Mouse (Mus musculus) megakaryocyte, embryonic 14.5 days (primary cell): ENCODE results near the gene C3ar1. TPM values are rescaled to one million over a fixed set of nuclear protein-coding genes. Genes with fewer than 3 reads are reported as not detected.

Experiments
- H3K27me3 ChIP-seq: replicated peaks from 2 replicates; pipeline ENCODE3; 2012; ENCODE audit warnings: inconsistent platforms
- H3K36me3 ChIP-seq: replicated peaks from 2 replicates; pipeline ENCODE3; 2012; ENCODE audit warnings: low read length, inconsistent platforms, mixed read lengths
- H3K4me1 ChIP-seq: 2 replicates; pipeline ENCODE4 v1.6.1; 2012; ENCODE audit warnings: inconsistent platforms
- H3K4me3 ChIP-seq: replicated peaks from 2 replicates; pipeline ENCODE3; 2012; ENCODE audit warnings: moderate library complexity, mild to moderate bottlenecking, inconsistent platforms
- H3K9me3 ChIP-seq: 2 replicates; pipeline ENCODE4 v1.6.1; 2012; ENCODE audit warnings: inconsistent platforms
- FLI1 ChIP-seq: IDR thresholded peaks from 2 replicates; pipeline ENCODE4 v1.6.1; 2012; ENCODE audit warnings: low read length, inconsistent platforms, mixed read lengths
- GATA1 ChIP-seq: IDR thresholded peaks from 3 replicates; pipeline ENCODE4 v1.6.1; 2012; ENCODE audit warnings: mixed read lengths, low read length, inconsistent platforms, borderline replicate concordance
- polyA plus RNA-seq: library from polyadenylated mRNA; stranded (reverse); fragments of >175 nt; gene quantifications from 2 replicates; pipeline ENCODE4 v1.2.3, GENCODE M21; 2012; ENCODE audit warnings: low replicate concordance; ENCODE audit not compliant: insufficient read depth

The C3ar1 gene
- polyA plus RNA-seq, 1 experiment, result 2.6 TPM

DNA sequence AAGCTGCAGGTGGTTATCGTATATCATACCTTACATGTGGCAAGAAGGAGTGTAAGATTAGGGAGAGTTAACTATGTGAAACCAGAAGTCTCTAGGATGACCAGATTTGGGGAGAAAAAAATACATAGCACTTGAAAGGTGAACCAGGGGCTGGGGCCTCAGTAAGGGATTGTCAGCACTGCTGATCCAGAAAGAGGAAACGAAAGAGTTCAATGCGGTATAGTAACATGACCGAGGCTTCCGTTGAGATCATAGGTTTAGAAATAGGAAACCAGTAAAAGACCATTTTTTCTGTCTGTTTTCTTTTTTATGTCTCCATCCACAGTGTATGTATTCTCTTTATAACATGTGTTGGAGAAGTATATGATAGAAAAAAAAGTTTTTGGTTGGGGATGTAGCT is 16.8 kb upstream of the C3ar1 start:
- TF ChIP-seq GATA1, result no peak
- TF ChIP-seq FLI1, result no peak
- peaks cover 36% of the 10 kb centered on the region for H3K4me1 ChIP-seq
- no peak overlapping the region for H3K4me3 ChIP-seq
- H3K27me3 ChIP-seq, result no peaks in the 10 kb centered on the region
- peaks cover 21% of the 10 kb centered on the region for H3K36me3 ChIP-seq
- H3K9me3 ChIP-seq, result no peaks in the 10 kb centered on the region

DNA sequence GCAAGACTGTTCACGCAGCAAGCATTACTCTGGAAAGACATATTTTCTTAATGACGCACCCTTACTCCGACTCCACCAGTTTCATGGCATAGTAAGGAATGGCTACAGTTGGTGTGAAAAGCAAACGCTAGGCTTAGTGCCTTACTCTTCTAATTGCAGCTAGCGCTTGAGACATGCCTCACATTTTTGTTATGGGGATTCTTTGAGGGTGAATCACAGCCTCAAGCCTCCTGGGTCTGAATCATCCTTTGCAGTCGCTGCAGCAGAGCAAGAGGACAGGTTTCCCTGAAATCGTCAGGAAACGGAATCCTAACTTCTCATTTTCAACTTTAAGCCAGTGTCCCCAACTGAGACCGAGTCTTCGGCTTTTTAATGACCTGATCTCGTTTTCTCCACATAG is 13.9 kb upstream of the C3ar1 start:
- no peaks in the 10 kb centered on the region for H3K9me3 ChIP-seq
- no peak overlapping the region for H3K4me3 ChIP-seq
- TF ChIP-seq FLI1 (no peak), GATA1 (no peak)
- peaks cover 17% of the 10 kb centered on the region for H3K4me1 ChIP-seq
- H3K27me3 ChIP-seq, result no peaks in the 10 kb centered on the region
- H3K36me3 ChIP-seq, result no peaks in the 10 kb centered on the region

DNA sequence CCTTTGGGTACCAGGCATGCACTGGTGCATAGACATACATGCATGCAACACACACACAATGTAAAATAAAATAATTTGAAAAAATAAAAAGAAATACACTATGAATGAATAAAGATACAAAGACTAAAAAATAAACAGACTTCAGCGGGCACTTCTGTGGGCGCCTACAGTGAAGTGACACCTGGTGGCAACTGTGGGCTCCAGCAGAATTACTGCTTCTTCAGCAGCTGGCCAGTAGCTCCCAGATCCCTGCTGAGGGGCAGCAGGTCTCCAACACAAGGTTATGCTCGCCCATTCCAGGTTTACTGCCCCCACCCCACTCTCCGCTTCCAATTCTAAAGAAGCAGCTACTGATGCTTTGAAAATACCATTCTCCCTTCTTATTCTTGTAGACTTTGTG is 12.0 kb upstream of the C3ar1 start:
- Histone ChIP-seq H3K36me3 (no peaks in the 10 kb centered on the region), H3K27me3 (no peaks in the 10 kb centered on the region), H3K4me3 (no peak overlapping the region), H3K9me3 (no peaks in the 10 kb centered on the region), H3K4me1 (peaks cover 12% of the 10 kb centered on the region)
- no peak for TF ChIP-seq FLI1
- no peak for TF ChIP-seq GATA1

DNA sequence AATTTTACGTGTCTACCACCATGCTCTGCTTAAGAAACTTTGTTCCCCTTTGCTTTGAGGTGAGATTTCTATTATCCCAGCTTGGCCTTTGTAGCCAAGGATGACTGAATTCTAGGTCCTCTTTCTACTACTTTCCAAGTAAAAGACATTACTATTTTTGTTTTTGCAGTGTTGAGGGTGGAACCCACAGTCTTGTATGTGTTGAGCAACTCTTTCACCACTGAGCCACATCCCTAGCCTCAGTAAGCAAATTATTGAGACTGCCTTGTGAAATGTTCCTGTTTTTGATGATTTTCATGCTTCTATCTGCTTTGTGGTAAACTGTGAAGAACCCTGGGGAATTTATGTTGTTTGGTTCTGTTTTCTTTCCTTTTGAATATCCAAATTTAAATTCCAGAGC is 6.9 kb upstream of the C3ar1 start:
- Histone ChIP-seq H3K4me1 (peaks cover 2% of the 10 kb centered on the region), H3K4me3 (no peak overlapping the region)
- TF ChIP-seq FLI1 (no peak), GATA1 (no peak)

DNA sequence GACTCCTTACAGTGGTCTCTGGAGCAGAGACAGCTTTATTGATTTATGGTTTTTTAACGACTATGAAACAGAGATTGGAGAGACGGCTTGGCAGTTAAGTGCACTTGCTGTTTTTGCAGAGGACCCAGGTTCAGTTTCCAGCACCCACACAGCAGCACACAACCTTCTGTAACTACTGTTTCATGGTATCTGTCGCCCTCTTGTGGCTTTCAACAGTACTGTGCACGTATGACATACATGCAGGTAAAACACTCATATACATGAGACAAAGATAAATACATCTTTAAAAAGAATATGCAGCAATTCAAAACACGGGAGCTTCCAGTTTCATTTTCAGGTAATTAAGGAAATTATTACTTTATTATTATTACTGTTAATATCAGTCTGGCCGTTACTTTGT is 6.5 kb upstream of the C3ar1 start:
- Histone ChIP-seq H3K4me3 (no peak overlapping the region), H3K9me3 (peaks cover 29% of the 10 kb centered on the region), H3K4me1 (peaks cover 3% of the 10 kb centered on the region), H3K36me3 (peaks cover 20% of the 10 kb centered on the region), H3K27me3 (no peaks in the 10 kb centered on the region)
- no peak for TF ChIP-seq FLI1
- no peak for TF ChIP-seq GATA1

More for the DNA sequence above, 6.9 kb upstream of the C3ar1 start:
- Histone ChIP-seq H3K36me3 (peaks cover 20% of the 10 kb centered on the region), H3K27me3 (no peaks in the 10 kb centered on the region), H3K9me3 (peaks cover 29% of the 10 kb centered on the region)

DNA sequence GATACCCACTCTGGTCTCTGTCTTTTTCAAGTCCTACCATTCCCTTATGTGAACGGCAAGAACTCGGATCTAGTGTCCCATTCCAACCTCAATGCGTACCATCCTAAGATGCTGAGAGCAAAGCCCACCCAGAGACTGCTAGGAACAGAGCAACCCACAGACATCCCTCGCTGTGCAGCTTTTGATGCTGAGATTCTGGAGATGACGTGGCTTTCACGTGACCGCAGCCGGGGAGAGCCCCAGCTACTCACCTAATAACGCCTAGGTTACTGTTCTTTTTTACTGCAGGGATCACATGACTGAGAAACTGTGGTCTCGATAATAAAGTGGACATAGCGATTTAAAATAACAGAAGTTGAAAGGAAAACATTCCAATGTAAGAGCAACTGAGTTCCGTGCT is 1.4 kb downstream of the C3ar1 start:
- H3K27me3 ChIP-seq, result no peaks in the 10 kb centered on the region
- peak overlapping the region; percentile 83 for H3K4me3 ChIP-seq
- no peak for TF ChIP-seq FLI1
- TF ChIP-seq GATA1, result no peak
- peaks cover 13% of the 10 kb centered on the region for H3K36me3 ChIP-seq
- H3K9me3 ChIP-seq, result 0 out of 2 replicates have a peak, but pooled peaks cover 2% of the 10 kb centered on the region
- peaks cover 25% of the 10 kb centered on the region for H3K4me1 ChIP-seq

DNA sequence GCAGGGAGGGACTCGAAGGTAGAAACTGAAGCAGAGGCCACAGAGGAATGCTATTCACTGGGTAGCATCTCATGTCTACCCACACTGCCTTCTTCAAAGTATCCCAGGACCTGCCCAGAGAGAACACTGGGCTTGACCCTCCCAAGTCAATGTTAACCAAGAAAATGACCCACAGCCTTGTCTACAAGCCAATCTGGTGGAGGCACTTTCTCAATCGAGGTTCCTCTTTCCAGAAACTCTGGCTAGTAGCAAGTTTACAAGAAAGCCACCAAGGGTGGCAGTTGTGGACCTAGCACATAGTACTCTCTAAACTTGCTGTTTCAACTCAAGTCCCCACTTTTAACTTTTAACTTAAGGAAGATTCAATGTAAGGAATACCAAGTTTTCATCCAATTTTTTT is 3.3 kb downstream of the C3ar1 start:
- Histone ChIP-seq H3K4me3 (peak overlapping the region; percentile 68), H3K9me3 (no peaks in the 10 kb centered on the region), H3K4me1 (peaks cover 22% of the 10 kb centered on the region), H3K36me3 (peaks cover 13% of the 10 kb centered on the region), H3K27me3 (no peaks in the 10 kb centered on the region)
- TF ChIP-seq GATA1, result no peak
- no peak for TF ChIP-seq FLI1

DNA sequence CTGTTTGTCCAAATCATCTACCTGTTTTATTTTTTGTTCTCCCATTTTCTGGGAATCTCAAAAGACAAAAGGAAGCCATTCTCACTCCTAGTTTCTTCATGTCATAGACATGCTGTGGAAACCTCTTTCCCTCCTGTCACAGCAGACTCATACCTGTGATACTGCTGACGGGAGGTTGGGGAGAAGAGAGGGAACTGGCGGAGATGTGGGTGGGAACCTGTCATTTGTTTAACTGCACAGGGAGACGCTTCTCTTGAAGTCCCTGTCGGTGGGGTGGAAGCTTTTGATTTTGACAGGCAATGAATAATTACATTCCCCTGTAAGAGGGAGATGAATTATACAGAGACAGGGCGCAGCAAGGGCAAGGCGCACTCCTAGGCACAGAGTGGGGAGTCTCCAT is 12.2 kb downstream of the C3ar1 start:
- H3K27me3 ChIP-seq, result no peaks in the 10 kb centered on the region
- TF ChIP-seq GATA1, result no peak
- TF ChIP-seq FLI1, result no peak
- peaks cover 17% of the 10 kb centered on the region for H3K4me1 ChIP-seq
- peaks cover 66% of the 10 kb centered on the region for H3K36me3 ChIP-seq
- H3K9me3 ChIP-seq, result no peaks in the 10 kb centered on the region
- H3K4me3 ChIP-seq, result no peak overlapping the region

DNA sequence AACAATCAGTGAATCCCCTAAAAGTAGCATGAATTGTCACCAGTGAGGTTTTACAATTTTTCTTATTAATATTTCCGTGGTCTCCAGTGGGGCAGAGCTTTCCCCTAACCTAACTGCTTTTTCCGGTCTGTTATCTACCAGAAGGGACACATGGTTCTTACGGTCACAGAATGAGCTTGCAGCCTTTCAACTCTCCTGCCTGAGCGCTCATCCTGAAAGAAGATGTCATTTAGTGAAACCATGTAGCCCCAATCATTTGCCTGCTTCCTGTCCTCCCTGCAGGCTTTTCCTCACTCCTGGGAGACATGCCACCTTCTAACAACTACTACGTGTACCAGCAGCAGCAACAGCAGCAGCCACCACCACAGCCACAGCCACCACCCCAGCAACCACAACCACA is 18.4 kb downstream of the C3ar1 start:
- H3K36me3 ChIP-seq, result peaks cover 92% of the 10 kb centered on the region
- peaks cover 10% of the 10 kb centered on the region for H3K9me3 ChIP-seq
- no peaks in the 10 kb centered on the region for H3K27me3 ChIP-seq
- no peak for TF ChIP-seq GATA1
- peaks cover 36% of the 10 kb centered on the region for H3K4me1 ChIP-seq
- no peak overlapping the region for H3K4me3 ChIP-seq

DNA sequence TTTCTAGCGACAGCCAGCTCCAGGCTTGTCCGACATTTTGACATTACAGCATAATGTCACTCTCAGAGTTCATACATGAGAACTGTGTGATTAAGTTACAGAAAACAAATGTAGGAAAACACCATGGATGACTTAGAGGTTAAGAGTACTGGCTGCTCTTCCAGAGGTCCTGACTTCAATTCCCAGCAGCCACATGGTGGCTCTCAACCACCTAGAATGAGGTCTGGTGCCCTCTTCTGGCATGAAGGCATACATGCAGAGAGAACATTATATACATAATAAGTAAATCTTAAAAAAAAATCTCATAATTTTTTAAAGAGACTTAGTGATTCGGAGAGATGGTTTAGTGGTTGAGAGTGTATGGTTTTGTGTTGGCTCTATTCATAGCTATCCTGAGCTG is 19.0 kb downstream of the C3ar1 start:
- H3K4me1 ChIP-seq, result peaks cover 31% of the 10 kb centered on the region
- TF ChIP-seq FLI1 (no peak), GATA1 (no peak)
- H3K27me3 ChIP-seq, result no peaks in the 10 kb centered on the region
- peaks cover 10% of the 10 kb centered on the region for H3K9me3 ChIP-seq
- peaks cover 96% of the 10 kb centered on the region for H3K36me3 ChIP-seq
- H3K4me3 ChIP-seq, result no peak overlapping the region

DNA sequence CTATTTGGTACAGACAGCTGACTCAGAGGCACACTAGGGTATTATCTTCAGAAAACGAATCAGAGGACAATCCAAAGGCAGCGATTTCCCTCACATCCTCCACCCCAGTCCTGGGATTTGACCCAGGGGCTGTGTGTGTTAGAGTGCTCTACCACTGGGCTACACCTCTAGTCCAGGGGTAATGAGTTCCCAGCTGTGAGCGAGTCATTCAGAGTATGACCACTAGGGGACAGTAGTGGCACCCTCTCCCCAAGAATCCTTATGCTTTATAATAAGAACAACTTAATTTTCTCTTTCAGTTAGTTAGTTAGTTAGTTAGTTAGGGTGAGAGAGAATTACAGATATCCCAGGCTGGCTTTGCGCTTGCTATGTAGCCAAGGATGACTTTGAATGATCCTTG is 21.6 kb downstream of the C3ar1 start:
- TF ChIP-seq FLI1, result no peak
- TF ChIP-seq GATA1, result no peak
- H3K36me3 ChIP-seq, result peaks cover 96% of the 10 kb centered on the region

More for the DNA sequence above, 21.6 kb downstream of the C3ar1 start:
- H3K4me1 ChIP-seq, result peaks cover 35% of the 10 kb centered on the region
- H3K4me3 ChIP-seq, result no peak overlapping the region
- no peaks in the 10 kb centered on the region for H3K27me3 ChIP-seq
- H3K9me3 ChIP-seq, result peaks cover 10% of the 10 kb centered on the region
